Mouse (Mus musculus): ENCODE results near the gene Gm48552. TPM values are rescaled to one million over a fixed set of nuclear protein-coding genes. Genes with fewer than 3 reads are reported as not detected.

The Gm48552 gene
- 1 to 10 TPM; 4.3 to 5.4 TPM for total RNA-seq (2023)

DNA sequence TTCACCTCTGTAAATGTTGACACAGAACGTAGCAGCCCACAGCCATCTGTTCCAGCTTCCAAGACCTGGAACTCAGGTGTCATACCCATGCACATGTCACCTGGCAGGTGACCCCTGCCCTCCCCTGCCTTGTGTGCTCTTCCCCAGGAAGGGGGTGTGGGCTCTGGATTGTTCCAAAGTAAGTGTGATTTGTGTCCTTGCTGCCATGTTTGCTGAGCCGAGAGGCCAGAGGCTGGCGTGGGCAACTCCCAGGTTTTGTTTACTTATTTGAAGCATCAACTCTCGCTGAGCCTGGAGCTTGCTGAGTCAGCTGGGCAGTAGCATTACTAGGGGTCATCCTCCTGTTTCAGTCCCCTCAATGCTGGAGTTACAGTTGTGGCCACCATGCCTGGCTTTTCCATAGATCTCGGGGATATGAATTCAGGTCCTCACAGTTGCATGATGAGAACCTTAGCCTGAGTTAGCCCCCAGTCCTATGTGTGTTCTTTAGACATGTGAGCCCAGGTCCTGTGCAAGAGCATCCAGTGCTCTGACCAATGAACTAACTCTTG is at the start of gene Gm48552:
Gene Gm48552, plus strand, starts transcription at position 501 of the 551 bp plus-strand sequence.

DNA sequence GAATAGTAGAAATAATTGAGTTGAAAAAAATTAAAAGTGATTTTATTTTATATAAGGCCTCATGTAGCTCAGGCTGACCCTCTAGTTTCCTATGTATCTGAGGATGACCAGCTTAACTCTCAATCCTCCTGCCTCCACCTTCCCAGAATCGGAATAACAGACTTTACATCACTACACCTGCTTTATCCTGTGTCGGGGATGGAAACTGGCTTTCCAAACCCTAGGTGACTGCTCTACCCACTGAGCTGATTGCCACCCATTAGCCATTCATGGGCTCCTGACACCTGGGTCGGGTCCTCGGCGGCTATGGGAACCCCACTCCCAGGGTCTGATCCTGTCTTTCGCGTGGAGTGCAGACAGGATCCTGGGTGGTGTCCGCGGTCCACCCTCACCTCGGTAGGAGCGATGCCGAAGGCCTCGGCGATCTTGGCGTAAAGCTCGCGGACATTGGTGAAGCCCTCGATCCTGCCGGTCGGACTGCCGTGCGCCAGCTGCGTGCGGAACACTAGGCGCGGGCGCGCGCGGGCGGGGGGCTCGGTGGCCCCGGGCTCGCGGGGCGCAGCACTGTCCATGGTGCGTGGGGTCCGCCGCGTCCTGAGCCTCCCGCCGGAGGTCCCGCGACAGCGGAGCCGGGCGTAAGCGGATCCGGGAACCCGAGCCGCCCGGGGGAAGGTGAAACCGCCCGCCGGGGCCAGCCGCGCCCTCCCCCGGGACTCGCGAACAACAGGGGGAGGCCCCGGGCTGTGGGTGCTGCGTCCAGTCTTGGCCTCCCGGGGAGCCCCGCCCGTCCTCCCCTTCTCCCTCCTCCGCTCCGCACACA is 45.9 kb upstream of the Gm48552 start, which contains the start of gene Gipc3:
Gene Gipc3, minus strand, starts transcription at position 581 of the 820 bp plus-strand sequence.

DNA sequence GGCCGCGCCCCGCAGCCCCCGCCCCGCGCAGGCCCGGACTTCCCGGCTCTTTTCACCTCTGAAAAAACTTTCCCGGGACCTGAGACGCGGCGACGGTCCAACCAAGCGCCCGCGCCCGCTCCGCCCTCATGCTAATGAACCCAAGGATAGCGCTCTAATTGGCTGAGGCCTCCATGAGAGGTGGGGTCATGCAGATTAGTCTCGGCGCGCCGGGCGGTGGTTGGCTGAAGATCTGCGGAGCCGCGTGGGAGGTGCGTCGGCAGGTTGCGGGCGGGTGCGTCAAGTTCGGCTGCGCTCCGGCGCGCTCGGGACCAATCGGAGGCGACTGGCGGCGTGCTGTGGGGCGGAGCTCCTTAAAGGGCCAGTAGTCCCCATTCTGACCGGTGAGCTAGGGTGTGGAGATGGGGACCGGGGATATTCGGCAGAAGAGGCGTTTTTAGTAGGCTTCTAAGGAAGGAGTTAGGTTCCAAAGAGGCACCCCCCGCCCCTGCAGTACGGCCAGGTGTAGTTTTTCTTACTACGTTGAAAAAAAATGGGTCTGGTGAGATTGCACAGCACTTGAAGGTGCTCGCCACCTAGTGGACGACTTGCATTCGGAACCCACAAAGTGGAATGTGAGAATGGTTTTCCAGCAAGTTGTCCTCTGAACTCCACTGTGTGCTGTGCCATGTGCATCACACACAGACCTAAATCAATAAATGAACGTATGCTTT is 38.3 kb upstream of the Gm48552 start, which contains the start of gene Hmg20b:
Gene Hmg20b, minus strand, starts transcription at position 130 of the 713 bp plus-strand sequence.

GRCm38 (mm10) chr10:81356991-81357844 is 31.6 kb upstream of the Gm48552 start, which contains the start of gene Mfsd12:
Gene Mfsd12, plus strand, starts transcription at chr10:81357491.

DNA sequence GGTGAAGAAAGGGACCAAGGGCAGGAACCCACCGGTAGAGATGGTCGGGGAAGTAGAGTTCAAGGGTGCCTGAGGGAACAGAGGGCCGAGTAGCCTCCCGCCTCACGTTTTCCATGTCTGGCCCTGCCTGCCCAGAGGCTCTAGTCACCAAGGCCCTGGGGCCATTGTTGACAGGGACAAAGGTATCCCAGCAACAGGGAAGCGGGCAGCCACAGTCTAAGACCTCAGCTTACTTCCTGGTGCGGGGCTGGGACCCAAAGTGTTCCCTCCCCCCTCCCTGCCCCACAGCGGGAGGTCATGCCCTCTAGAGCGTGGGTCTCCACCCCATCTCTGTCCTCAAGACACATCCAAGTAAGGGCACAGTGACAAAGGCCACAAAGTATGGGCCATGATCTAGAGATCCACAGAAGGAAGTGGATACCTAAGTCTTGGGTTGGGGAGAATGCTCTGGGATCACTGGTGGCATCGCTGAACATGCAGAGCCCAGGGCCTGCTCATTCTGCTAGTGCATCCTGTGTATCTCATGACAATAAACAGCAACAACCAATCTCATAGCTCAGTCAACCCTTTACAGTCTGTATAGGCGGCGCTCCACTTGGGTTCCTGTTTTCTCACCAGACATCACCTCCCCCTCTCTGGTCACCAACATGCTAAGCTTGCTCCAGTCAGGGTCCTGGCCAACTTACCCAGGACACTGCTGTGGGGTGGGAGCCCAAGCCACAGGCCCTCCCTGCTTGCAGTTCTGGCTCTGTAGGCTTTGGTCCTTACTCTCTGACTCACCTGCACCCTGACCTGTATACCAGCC is 22.9 kb upstream of the Gm48552 start, which contains the start of gene 4930404N11Rik:
Gene 4930404N11Rik, minus strand, starts transcription at position 145 of the 805 bp plus-strand sequence.

GRCm38 (mm10) chr10:81377793-81378552 is 10.8 kb upstream of the Gm48552 start, which contains the start of gene Fzr1:
Gene Fzr1, minus strand, starts transcription at chr10:81378516.

DNA sequence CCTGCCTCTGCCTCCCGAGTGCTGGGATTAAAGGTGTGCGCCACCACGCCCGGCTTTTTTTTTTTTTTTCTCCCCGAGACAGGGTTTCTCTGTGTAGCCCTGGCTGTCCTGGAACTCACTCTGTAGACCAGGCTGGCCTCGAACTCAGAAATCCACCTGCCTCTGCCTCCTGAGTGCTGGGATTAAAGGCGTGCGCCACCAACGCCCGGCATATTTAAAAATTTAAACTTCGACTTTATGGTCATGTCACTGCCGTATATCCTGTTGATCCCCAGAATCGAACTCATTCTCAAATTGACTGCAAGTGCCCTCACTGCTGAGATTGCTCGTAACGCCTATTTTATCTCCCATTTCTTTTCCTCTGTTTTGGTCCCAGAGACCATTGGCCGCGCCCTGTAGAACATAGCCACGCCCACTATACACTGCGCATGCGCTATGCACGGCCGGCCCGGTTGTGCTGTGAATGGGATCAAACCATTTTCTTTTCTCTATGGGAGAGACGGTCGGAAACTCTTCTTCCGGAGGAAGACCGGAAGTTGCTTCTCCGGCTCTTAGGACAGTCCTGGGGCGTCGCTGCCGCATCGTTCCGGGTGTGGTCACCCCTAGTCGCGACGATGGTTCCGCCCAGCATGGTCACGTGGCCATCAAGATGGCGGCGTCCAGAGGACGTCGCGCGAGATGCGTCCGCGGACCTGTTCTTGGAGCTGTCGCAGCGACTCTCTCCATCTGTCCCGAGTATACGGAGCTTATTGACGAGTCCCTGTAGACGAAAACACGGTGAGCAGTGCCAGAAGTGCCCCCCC is 4.8 kb upstream of the Gm48552 start, which contains the start of the genes Dohh and Gm48551:
Gene Dohh, plus strand, starts transcription at position 627 of the 803 bp plus-strand sequence.
Gene Gm48551, plus strand, starts transcription at position 665 of the 803 bp plus-strand sequence.

DNA sequence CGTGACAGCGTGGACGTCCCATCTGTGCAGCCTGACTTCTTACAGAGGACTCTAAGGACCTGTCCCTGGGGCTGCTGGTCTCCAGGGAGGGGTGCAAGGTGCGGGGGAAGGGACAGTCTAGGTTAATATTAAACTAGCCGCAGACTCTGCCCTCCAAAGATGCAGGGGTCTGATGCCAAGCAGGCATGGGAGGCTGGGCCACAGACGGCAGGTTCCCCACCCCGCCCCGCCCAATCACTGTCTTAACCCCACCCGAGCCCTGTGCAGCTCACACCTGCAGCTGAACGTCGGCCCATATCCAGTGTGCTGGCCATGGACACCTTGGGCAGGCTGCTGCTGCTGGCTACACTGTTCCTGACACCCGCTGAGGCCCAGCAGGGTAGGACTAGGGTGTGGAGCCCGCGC is 4.0 kb downstream of the Gm48552 start, which contains the start of gene Smim24:
Gene Smim24, plus strand, starts transcription at position 271 of the 405 bp plus-strand sequence.

Other genes starting within 250 kb of the Gm48552 start
- 10 to 100 TPM; 70.9 to 76.2 TPM for gene Pias4, start 221.1 kb upstream of the Gm48552 start, total RNA-seq (2023)
- 1,000 to 10,000 TPM; 1,844 to 1,917 TPM for gene Eef2, start 212.4 kb upstream of the Gm48552 start, total RNA-seq (2023)
- 10 to 100 TPM; 79.5 to 87.1 TPM for gene Dapk3, start 206.0 kb upstream of the Gm48552 start, total RNA-seq (2023)
- gene 4930442H23Rik, start 205.2 kb upstream of the Gm48552 start, total RNA-seq (2023) = not detected
- gene Nmrk2, start 187.0 kb upstream of the Gm48552 start, total RNA-seq (2023) = not detected
- gene Atcay, start 158.2 kb upstream of the Gm48552 start, total RNA-seq (2023) = not detected
- 1 to 10 TPM; 3.4 to 4.6 TPM for gene Zfr2, start 155.8 kb upstream of the Gm48552 start, total RNA-seq (2023)
- 10 to 100 TPM; 24.5 to 29.5 TPM for gene Matk, start 136.1 kb upstream of the Gm48552 start, total RNA-seq (2023)
- gene Mrpl54, start 122.1 kb upstream of the Gm48552 start, total RNA-seq (2023) = 100 to 1,000 TPM; 106 to 112 TPM
- 10 to 100 TPM; 32.7 to 50.4 TPM for gene Apba3, start 122.0 kb upstream of the Gm48552 start, total RNA-seq (2023)
- 10 to 100 TPM; 14.0 to 18.9 TPM for gene Tjp3, start 97.4 kb upstream of the Gm48552 start, total RNA-seq (2023)
- gene Pip5k1c, start 96.0 kb upstream of the Gm48552 start, total RNA-seq (2023) = 100 to 1,000 TPM; 130 to 154 TPM
- gene Cactin, start 67.9 kb upstream of the Gm48552 start, total RNA-seq (2023) = 10 to 100 TPM; 53.3 to 59.3 TPM
- 1 to 10 TPM; 4.6 to 6.0 TPM for gene Tbxa2r, start 60.3 kb upstream of the Gm48552 start, total RNA-seq (2023)
- gene Gipc3, start 45.7 kb upstream of the Gm48552 start, total RNA-seq (2023) = under 1 TPM; 0.78 to 0.92 TPM
- 10 to 100 TPM; 77.8 to 80.1 TPM for gene Hmg20b, start 38.5 kb upstream of the Gm48552 start, total RNA-seq (2023)
- gene Mfsd12, start 31.5 kb upstream of the Gm48552 start, total RNA-seq (2023) = 10 to 100 TPM; 11.6 to 13.5 TPM
- gene 4930404N11Rik, start 23.2 kb upstream of the Gm48552 start, total RNA-seq (2023) = 10 to 100 TPM in 1 of 2 experiments, 1 to 10 TPM in 1; 7.8 to 11.0 TPM
- gene Fzr1, start 10.5 kb upstream of the Gm48552 start, total RNA-seq (2023) = 10 to 100 TPM; 47.9 to 55.7 TPM
- gene Dohh, start 4.6 kb upstream of the Gm48552 start, total RNA-seq (2023) = 10 to 100 TPM; 36.0 to 37.0 TPM
- 1 to 10 TPM; 1.6 to 4.6 TPM for gene Gm48551, start 4.5 kb upstream of the Gm48552 start, total RNA-seq (2023)
- 1 to 10 TPM; 5.8 to 9.2 TPM for gene Smim24, start 4.0 kb downstream of the Gm48552 start, total RNA-seq (2023)
- gene Nfic, start 66.6 kb downstream of the Gm48552 start, total RNA-seq (2023) = 10 to 100 TPM; 15.0 to 22.8 TPM
- not detected for gene Celf5, start 93.7 kb downstream of the Gm48552 start, total RNA-seq (2023)
- gene Ncln, start 107.4 kb downstream of the Gm48552 start, total RNA-seq (2023) = 100 to 1,000 TPM; 113 to 131 TPM
- 10 to 100 TPM; 78.0 to 83.2 TPM for gene S1pr4, start 111.1 kb downstream of the Gm48552 start, total RNA-seq (2023)
- 1 to 10 TPM; 6.3 to 9.1 TPM for gene Gna15, start 135.2 kb downstream of the Gm48552 start, total RNA-seq (2023)
- gene Gna11, start 156.2 kb downstream of the Gm48552 start, total RNA-seq (2023) = 10 to 100 TPM; 24.4 to 31.5 TPM
- gene Aes, start 170.5 kb downstream of the Gm48552 start, total RNA-seq (2023) = 100 to 1,000 TPM; 336 to 341 TPM
- gene Tle2, start 185.6 kb downstream of the Gm48552 start, total RNA-seq (2023) = 1 to 10 TPM; 3.7 to 4.7 TPM
- under 1 TPM; 0.52 to 0.68 TPM for gene Tle6, start 212.1 kb downstream of the Gm48552 start, total RNA-seq (2023)
- 1 to 10 TPM; 3.2 to 4.3 TPM for gene BC025920, start 217.3 kb downstream of the Gm48552 start, total RNA-seq (2023)
- gene Sirt6, start 238.8 kb downstream of the Gm48552 start, total RNA-seq (2023) = 10 to 100 TPM; 23.5 to 28.2 TPM
- gene Ankrd24, start 239.5 kb downstream of the Gm48552 start, total RNA-seq (2023) = 1 to 10 TPM; 2.7 to 3.8 TPM